8 mouse cellular contexts compared by ENCODE assay signal in the genomic region with DNA sequence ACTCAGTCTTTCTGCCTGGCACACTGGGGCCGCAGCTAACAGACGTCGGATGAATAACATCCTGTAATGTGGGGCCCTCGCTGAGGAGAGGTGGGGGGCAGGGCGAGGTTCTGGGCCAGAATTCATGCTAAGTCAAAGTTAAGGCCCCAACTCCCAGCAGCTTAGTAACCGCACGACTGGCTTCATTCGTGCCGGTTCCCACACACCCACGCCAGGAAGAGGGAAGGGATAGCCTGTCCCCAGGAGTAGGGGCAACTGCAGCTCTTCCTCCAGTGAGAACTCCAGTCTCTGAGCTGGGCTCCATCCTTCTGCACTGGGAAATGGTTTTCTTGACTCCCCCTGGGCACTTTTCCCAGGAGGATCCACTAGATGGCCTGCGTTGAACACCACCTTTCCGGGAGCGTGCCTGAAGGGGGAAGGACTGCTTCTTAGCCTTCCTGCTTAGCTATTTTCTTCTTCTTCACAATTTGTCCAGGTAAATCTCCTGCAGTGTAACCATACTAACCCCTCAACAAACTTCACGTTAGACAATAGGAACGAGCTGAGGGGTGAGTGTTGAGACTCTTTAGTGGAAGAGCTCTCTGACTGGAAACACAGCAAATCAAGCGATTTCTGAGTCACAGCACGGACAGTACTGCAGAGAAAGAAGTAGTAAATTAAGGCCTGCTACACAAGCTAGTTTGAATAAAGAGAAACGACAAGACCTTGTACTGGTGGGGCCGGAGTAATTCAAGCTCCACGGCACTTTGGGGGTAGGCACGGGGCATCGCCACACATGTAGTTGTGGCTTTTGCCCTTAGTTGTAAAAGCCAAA. TPM values are rescaled to one million over a fixed set of nuclear protein-coding genes. Genes with fewer than 3 reads are reported as not detected.
DNase-seq lines count a peak whose midpoint lies in the region; ATAC-seq and TF ChIP-seq lines count a peak whose summit lies in the region.

No protein-coding gene starts in this region.

- peak overlapping the region; percentile 62 for H3K4me3 ChIP-seq in gastrocnemius, adult 2 months

- POLR2A ChIA-PET in Patski (lab: Charles Lee): interaction anchor here (0.6 to 1.4 kb wide), 5 partner anchors 78 to 232 kb away, joined by 3 to 5 read pairs (median 4); no protein-coding TSS in a partner anchor

- peak; percentile 32 for ATAC-seq in Patski

- CTCF ChIA-PET in Patski (lab: Charles Lee): interaction anchor here (0.7 to 1.9 kb wide), 21 partner anchors 10 to 241 kb away, joined by 3 to 13 read pairs (median 3); no protein-coding TSS in a partner anchor

- H3K27me3 ChIP-seq in Patski: no peaks in the 10 kb centered on the region

- in situ Hi-C loops in Patski (cut with MboI; ENCODE audit: low pct_unique_long_range_greater_than_20kb): loop anchor here (10.0 to 25.0 kb wide), 3 partner anchors 203 to 626 kb away; no protein-coding TSS in a partner anchor

- H3K27ac ChIP-seq in gastrocnemius, adult 2 months: peak overlapping the region; percentile 80

- peak; percentile 80 for TF ChIP-seq CTCF in Patski (IDR thresholded peaks at IDR 0.05)
- peak; percentile 68 for TF ChIP-seq CTCF in gastrocnemius, adult 2 months (IDR thresholded peaks at IDR 0.05)

- intact Hi-C loops in gastrocnemius, adult 2 months (cut with DNase I): loop anchor here (1.0 to 5.0 kb wide), 2 partner anchors 174 to 221 kb away; no protein-coding TSS in a partner anchor

- DNase-seq in Patski (ENCODE audit: low read depth, low spot score): peak; percentile 67
- DNase-seq in cerebellum, postnatal 10 days: peak; percentile 83 to 84
- DNase-seq in gastrocnemius, adult 2 months: peak; percentile 70
- peak; percentile 39 for DNase-seq in hindlimb bud, embryonic 11.5 days (ENCODE audit: extremely low spot score, low read depth, low spot score)
- peak; percentile 49 to 55 for DNase-seq in left cerebral cortex, adult 18-20 months (ENCODE audit: low spot score in 2 of 2)
- DNase-seq in lung, postnatal 36 days: peak; percentile 85
- DNase-seq in retina, postnatal 1 day: peak; percentile 69
- peak; percentile 57 to 70 for DNase-seq in urinary bladder, postnatal 4 days (ENCODE audit: low spot score in 2 of 2)

RNA-seq across cellular contexts. Expression of gene Rfx8, which starts 40.6 kb away (rescaled TPM):
- not detected for polyA plus RNA-seq in Patski (2021)
- total RNA-seq in gastrocnemius, adult 2 months (2021): not detected
- total RNA-seq in left cerebral cortex, adult 18-20 months (2021): under 1 TPM in 1 of 2 experiments, not detected in 1; 0.16 TPM

RNA-seq across cellular contexts. Expression of gene Gm3646, which starts 43.7 kb away (rescaled TPM):
- polyA plus RNA-seq in Patski (2021): not detected
- total RNA-seq in gastrocnemius, adult 2 months (2021): 1 to 10 TPM in 1 of 2 experiments, not detected in 1; 1.6 TPM
- not detected for total RNA-seq in left cerebral cortex, adult 18-20 months (2021)

Comparison
In these comparisons a context has a peak if more than half of its experiments do, and no peak if none do; other contexts are left out.
1. Peak in every context shown above with its lines: DNase-seq, ATAC-seq, H3K4me3 ChIP-seq and H3K27ac ChIP-seq.